Mouse (Mus musculus) forebrain, embryonic 14.5 days (tissue): Measurements from ENCODE around the gene Rrad. TPM values are rescaled to one million over a fixed set of nuclear protein-coding genes. Genes with fewer than 3 reads are reported as not detected.

Experiments used
- ATAC-seq: fragments of 200-750 bp; cut with Nextera tagmentation; 2 replicates; pipeline ENCODE4 v1.8.0; 2017; ENCODE audit warnings: mild to moderate bottlenecking, moderate library complexity
- DNase-seq: peaks from one replicate; pipeline ENCODE4 v3.0.0-alpha.2; 2015; ENCODE audit warnings: low spot score
- H3K27ac ChIP-seq: fragments of 300-500 bp; sonication (generic); 2 replicates; pipeline ENCODE4 v1.5.1; 2014; ENCODE audit warnings: low read depth, mild to moderate bottlenecking, control low read depth, low read length, moderate library complexity
- H3K27me3 ChIP-seq: fragments of 300-500 bp; sonication (generic); replicated peaks from 2 replicates; pipeline ENCODE4 v1.6.1; 2014; ENCODE audit warnings: low read length, control low read depth, mixed read lengths; ENCODE audit not compliant: control insufficient read depth, insufficient read depth
- H3K36me3 ChIP-seq: fragments of 300-500 bp; sonication (generic); 2 replicates; pipeline ENCODE4 v1.6.1; 2014; ENCODE audit warnings: low read length, control low read depth; ENCODE audit not compliant: control insufficient read depth, insufficient read depth
- H3K4me1 ChIP-seq: fragments of 300-500 bp; sonication (generic); 2 replicates; pipeline ENCODE4 v1.6.1; 2014; ENCODE audit warnings: antibody characterized with exemption, low read length, control low read depth; ENCODE audit not compliant: control insufficient read depth, insufficient read depth
- H3K4me2 ChIP-seq: fragments of 300-500 bp; sonication (generic); 2 replicates; pipeline ENCODE4 v1.6.1; 2014; ENCODE audit warnings: mild to moderate bottlenecking, control low read depth, low read length
- H3K4me3 ChIP-seq: fragments of 300-500 bp; sonication (generic); 2 replicates; pipeline ENCODE4 v1.5.1; 2014; ENCODE audit warnings: low read depth, low read length, control low read depth
- H3K9ac ChIP-seq: fragments of 300-500 bp; sonication (generic); 2 replicates; pipeline ENCODE4 v1.6.1; 2014; ENCODE audit warnings: mild to moderate bottlenecking, low read length, control low read depth, moderate library complexity
- H3K9me3 ChIP-seq: fragments of 300-500 bp; sonication (generic); replicated peaks from 2 replicates; pipeline ENCODE4 v1.6.1; 2016; ENCODE audit warnings: low read length, control low read depth, mixed read lengths; ENCODE audit not compliant: control insufficient read depth
- WGBS: fragments of 180-500 bp; shearing (Covaris S2); extraction: QIAGEN DNeasy Blood & Tissue Kit; methylation state at CpG from one replicate; pipeline ENCODE4 v1.1.7; 2014; 5-methylcytosine and 5-hydroxymethylcytosine counted together
- polyA plus RNA-seq: library from polyadenylated mRNA; unstranded; fragments of >200 nt; fragmentation: Nextera tagmentation; extraction: Ambion mirVana; gene quantifications from 2 replicates; pipeline ENCODE4 v1.2.1, GENCODE M21; 2014

Rrad gene
- polyA plus RNA-seq, 1 experiment from 2014 or later = 2.1 TPM

DNA sequence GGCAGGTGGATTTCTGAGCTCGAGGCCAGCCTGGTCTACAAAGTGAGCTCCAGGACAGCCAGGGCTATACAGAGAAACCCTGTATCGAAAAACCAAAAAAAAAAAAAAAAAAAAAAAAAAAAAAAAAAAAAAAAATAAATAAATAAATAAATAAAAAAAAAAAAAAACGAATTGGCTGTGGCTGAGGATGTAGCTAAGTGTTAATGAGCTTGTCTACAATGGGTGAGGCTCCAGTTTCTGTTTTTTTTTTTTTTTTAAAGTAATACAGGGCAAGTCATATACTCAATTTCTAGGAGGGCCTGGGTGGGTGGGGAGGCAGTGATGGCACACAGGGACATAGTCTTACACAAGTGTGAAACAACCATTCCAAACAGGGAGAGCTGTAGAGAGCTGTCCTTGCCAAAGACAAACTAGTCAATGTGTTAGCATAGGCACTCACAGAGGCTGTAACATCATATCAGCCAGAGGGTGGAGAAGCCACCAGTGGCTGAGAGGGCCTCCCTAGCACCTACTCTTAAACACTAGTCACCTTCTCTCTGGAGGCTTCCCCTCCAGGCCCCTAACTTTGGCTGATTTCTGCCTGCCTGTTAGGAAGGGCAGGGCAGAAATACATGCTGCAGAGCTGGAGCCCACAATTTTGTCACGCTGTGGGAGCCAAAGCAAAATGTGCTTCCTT is 3.9 kb downstream of the Rrad start:
- no peak overlapping the region for H3K4me3 ChIP-seq
- H3K27me3 ChIP-seq = peaks cover 15% of the 10 kb centered on the region
- no peaks in the 10 kb centered on the region for H3K4me1 ChIP-seq
- H3K4me2 ChIP-seq = no peak overlapping the region
- no peak overlapping the region for H3K9ac ChIP-seq
- DNase-seq (no peak), ATAC-seq (no peak)
- H3K9me3 ChIP-seq = no peaks in the 10 kb centered on the region
- no peaks in the 10 kb centered on the region for H3K36me3 ChIP-seq
- H3K27ac ChIP-seq = no peak overlapping the region
- 78% methylated on average over 4 of the region's 4 CpGs for WGBS

DNA sequence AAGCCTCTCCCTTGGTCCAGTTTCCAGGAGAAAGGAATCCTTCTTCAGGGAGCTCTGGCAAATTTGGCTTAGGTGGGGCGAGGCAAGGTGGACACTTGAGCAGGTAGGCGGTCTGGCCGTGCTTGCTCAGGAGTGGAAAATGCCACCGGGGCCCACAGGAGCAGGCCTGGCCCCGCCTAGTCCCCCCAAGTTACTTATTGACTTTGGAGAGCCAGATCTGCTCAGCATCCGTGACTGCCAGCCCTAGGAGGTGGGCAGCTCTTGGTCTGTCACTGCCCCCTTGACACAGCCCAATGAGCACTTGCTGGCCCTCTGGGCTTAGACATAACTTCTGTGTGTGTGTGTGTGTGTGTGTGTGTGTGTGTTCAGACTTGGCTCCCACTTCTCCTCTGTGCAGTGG is 7.0 kb downstream of the Rrad start, which contains the start of gene Cdh16:
Gene Cdh16, minus strand, starts transcription at position 236 of the 400 bp plus-strand sequence.
- no peak within 1 kb of the TSS for H3K9ac ChIP-seq
- WGBS = 79% methylated on average over 6 of the region's 6 CpGs
- H3K9me3 ChIP-seq = no peaks in the 10 kb centered on the region
- H3K4me2 ChIP-seq = no peak within 1 kb of the TSS
- no peak for DNase-seq
- ATAC-seq = no peak
- no peaks in the 10 kb centered on the region for H3K27me3 ChIP-seq
- H3K4me1 ChIP-seq = no peaks in the 10 kb centered on the region
- H3K36me3 ChIP-seq = no peaks in the 10 kb centered on the region
- no peak within 1 kb of the TSS for H3K27ac ChIP-seq
- no peak within 1 kb of the TSS for H3K4me3 ChIP-seq

DNA sequence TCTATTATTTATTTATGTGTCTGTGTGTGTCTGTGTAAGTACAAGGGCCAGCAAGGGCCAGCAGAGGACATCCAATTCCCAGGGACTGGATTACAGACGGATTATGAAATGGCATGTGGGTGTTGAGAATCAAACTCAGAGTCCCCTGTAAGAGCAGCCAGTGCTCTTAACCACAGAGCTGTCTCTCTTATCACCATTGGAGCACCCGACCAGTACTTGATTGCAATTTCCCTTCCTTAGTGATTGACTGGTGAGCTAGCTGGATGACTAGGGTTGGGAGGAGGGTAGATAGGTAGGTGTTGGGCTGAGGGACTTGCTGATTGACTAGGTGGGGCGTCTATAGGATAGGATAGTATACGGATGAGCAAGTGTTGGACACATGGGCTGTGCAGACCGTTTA is 10.4 kb downstream of the Rrad start:
- WGBS = 83% methylated on average over 5 of the region's 5 CpGs
- no peak overlapping the region for H3K4me2 ChIP-seq
- no peaks in the 10 kb centered on the region for H3K27me3 ChIP-seq
- H3K9me3 ChIP-seq = no peaks in the 10 kb centered on the region
- H3K4me3 ChIP-seq = no peak overlapping the region
- H3K9ac ChIP-seq = no peak overlapping the region
- no peaks in the 10 kb centered on the region for H3K36me3 ChIP-seq
- ATAC-seq (no peak), DNase-seq (no peak)
- H3K27ac ChIP-seq = no peak overlapping the region
- H3K4me1 ChIP-seq = no peaks in the 10 kb centered on the region

DNA sequence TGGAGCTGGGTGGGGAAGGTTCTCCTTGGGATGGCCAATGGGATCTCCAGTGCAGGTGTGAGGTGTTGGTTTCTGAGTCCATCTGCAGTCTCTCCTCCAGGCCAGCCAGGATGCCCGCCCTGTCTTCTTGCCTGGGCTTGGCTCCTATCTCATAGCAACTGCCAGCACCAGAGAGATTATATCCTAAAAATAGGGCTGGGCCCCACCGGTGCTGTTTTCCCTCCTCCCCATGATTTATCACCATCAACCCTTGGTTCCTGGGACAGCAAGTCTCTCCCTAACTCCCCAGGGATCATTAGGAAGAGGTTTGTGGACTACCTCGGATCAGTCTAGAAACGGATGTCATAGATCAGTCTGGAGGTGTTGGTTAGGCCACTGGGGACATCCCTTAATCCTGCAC is 18.0 kb downstream of the Rrad start:
- H3K4me3 ChIP-seq = no peak overlapping the region
- H3K4me1 ChIP-seq = no peaks in the 10 kb centered on the region
- no peaks in the 10 kb centered on the region for H3K27me3 ChIP-seq
- DNase-seq (no peak), ATAC-seq (no peak)
- no peak overlapping the region for H3K4me2 ChIP-seq
- H3K9me3 ChIP-seq = no peaks in the 10 kb centered on the region
- no peaks in the 10 kb centered on the region for H3K36me3 ChIP-seq
- H3K9ac ChIP-seq = no peak overlapping the region
- 87% methylated on average over 4 of the region's 4 CpGs for WGBS
- no peak overlapping the region for H3K27ac ChIP-seq

DNA sequence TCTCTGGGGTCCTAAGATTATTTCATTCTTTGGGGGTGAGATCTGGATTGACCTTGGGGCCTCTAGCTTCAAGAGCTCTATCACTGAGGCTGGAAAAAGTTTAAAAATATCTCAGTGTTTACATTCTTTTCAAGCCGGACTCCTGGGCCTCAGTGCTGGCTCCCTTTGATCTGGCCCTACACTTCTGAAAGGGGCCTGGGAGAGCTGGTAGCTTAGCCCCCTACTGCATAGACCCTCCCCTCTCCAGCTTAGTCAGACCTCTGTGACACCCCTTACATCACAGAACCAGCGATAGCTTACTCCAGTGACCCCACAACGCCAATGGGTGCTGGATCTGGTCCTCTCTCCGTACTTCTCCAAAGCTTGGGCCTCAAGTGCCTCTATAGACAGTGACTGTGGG is 19.5 kb downstream of the Rrad start:
- 77% methylated on average over 4 of the region's 4 CpGs for WGBS
- ATAC-seq (no peak), DNase-seq (no peak)
- Histone ChIP-seq H3K27ac (no peak overlapping the region), H3K4me2 (no peak overlapping the region), H3K9ac (no peak overlapping the region), H3K36me3 (no peaks in the 10 kb centered on the region), H3K27me3 (no peaks in the 10 kb centered on the region), H3K4me1 (no peaks in the 10 kb centered on the region), H3K4me3 (no peak overlapping the region), H3K9me3 (no peaks in the 10 kb centered on the region)

DNA sequence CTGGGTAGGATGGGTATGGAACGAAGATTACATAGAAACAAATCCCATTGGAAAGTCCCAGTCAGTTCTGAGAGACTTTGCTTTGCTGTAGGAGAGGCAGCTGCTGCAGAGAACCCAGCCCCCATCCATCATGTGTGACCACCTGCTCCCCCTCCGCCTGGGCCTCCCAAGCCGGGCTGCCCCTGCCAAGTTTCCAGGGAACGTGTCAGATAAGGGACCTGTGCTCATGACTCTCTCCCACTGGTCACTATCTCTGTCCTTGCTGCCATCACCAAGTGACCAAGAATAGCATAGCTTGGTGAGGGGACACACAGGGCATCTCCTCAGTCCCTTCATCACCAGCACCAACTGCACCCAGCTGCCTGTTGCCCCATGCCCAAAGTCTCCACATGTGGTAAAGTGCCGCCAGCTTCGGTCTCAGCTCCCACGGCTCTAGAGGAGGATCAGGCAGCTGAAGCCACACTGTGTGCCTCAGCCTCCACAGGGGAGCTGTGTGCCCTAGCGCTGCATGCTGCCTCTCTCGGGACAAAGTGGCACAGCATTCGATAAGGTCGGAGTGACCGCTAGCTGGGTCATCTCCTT is 20.9 kb downstream of the Rrad start:
- H3K4me2 ChIP-seq = no peak overlapping the region
- H3K27me3 ChIP-seq = no peaks in the 10 kb centered on the region
- 79% methylated on average over 12 of the region's 12 CpGs for WGBS
- no peaks in the 10 kb centered on the region for H3K9me3 ChIP-seq
- no peak for ATAC-seq
- no peaks in the 10 kb centered on the region for H3K4me1 ChIP-seq
- no peaks in the 10 kb centered on the region for H3K36me3 ChIP-seq
- H3K4me3 ChIP-seq = no peak overlapping the region
- H3K9ac ChIP-seq = no peak overlapping the region
- no peak for DNase-seq
- no peak overlapping the region for H3K27ac ChIP-seq

DNA sequence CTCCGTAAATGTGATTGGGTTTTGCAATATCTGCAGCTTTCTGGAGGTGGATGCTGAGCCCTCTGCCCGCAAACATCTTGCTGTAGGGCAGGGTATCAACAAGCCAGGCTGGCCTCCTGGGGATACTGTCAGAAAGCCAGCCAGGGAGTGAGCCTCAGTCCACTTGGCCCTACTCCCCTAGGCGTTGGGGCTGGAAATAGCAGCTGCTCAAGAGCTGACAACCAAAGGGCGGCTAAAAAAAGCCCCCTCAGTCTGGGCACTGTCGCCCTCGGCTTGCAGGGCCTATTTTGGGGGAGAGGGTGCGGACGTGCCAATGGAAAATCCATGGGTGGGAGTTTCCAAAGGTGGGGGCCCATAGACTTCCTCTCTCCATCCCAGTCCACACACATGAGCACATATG is 21.9 kb downstream of the Rrad start:
- Histone ChIP-seq H3K9me3 (no peaks in the 10 kb centered on the region), H3K4me1 (no peaks in the 10 kb centered on the region), H3K27me3 (no peaks in the 10 kb centered on the region), H3K36me3 (no peaks in the 10 kb centered on the region), H3K27ac (no peak overlapping the region), H3K9ac (no peak overlapping the region), H3K4me2 (no peak overlapping the region), H3K4me3 (no peak overlapping the region)
- DNase-seq (no peak), ATAC-seq (no peak)
- 77% methylated on average over 8 of the region's 8 CpGs for WGBS

DNA sequence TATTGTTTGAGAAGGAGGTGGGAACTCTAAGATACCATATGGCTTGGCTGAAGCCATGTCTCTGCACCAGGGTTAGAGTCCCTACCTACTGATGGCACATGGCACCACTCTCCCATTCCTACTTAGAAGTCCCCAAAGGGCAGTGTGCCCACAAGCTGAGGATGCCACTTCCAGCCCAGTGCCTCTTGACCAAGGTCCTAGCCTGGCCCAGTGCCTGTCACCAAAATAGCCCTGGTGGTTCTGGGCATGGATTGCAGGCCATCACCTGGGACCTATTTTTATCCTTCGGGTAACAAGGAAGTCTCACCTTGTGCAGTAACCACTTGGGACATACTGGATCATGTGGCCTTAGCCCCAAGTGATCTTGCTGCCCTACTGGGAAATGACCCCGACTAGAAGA is 23.2 kb downstream of the Rrad start:
- H3K27me3 ChIP-seq = no peaks in the 10 kb centered on the region
- no peaks in the 10 kb centered on the region for H3K9me3 ChIP-seq
- H3K36me3 ChIP-seq = no peaks in the 10 kb centered on the region
- WGBS = 65% methylated on average over 2 of the region's 2 CpGs
- ATAC-seq = no peak
- no peak overlapping the region for H3K4me2 ChIP-seq
- no peak overlapping the region for H3K9ac ChIP-seq
- H3K4me3 ChIP-seq = no peak overlapping the region
- no peak for DNase-seq
- H3K4me1 ChIP-seq = no peaks in the 10 kb centered on the region
- no peak overlapping the region for H3K27ac ChIP-seq

DNA sequence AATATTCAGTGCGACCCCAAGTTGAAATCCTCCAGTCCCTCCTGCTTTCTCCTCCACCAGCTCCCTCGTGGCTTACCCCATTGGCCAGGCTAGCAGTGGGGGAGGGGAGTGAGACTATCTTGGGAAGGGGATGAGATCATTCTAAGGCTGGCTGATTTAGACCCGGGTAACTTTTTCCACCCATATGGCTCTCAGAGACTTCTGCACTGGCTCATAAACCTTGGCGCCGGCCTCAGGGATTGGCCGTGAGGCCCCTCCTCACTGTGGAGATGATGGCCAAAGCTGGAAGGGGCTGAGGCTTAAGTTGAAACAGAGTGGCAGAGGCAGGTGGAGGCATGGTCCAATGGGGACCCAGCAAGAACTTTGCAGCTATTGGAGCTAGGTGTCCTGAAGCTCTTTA is 24.8 kb downstream of the Rrad start:
- no peaks in the 10 kb centered on the region for H3K4me1 ChIP-seq
- H3K27me3 ChIP-seq = no peaks in the 10 kb centered on the region
- no peak overlapping the region for H3K4me3 ChIP-seq
- no peak overlapping the region for H3K27ac ChIP-seq
- DNase-seq = no peak
- H3K36me3 ChIP-seq = no peaks in the 10 kb centered on the region
- 52% methylated on average over 6 of the region's 6 CpGs for WGBS
- H3K9ac ChIP-seq = no peak overlapping the region
- no peak overlapping the region for H3K4me2 ChIP-seq
- no peaks in the 10 kb centered on the region for H3K9me3 ChIP-seq
- ATAC-seq = no peak
